Mouse (Mus musculus) MEL (cell line): ENCODE results near the gene 1700123O20Rik.

Source experiments
- CHD2 ChIP-seq: IDR thresholded peaks from 2 replicates; pipeline ENCODE4 v1.6.1; 2011; ENCODE audit warnings: low read length, improper control_type of control experiment
- CTCF ChIP-seq, 3 experiments: IDR thresholded peaks in 2 of 3; conservative IDR thresholded peaks in 1 of 3; 2 replicates each; pipeline ENCODE4 v1.5.1; 2011 to 2012; ENCODE audit warnings: low read length in 3 of 3, low read depth in 2 of 3, mild to moderate bottlenecking in 2 of 3, improper control_type of control experiment in 1 of 3, inconsistent platforms in 1 of 3, mixed read lengths in 1 of 3, moderate library complexity in 1 of 3; ENCODE audit not compliant: control insufficient read depth in 1 of 3, insufficient read depth in 1 of 3, poor library complexity in 1 of 3, severe bottlenecking in 1 of 3
- EP300 ChIP-seq, 2 experiments: IDR thresholded peaks; 2 replicates each; pipeline ENCODE4 v1.6.1; 2011; ENCODE audit warnings: improper control_type of control experiment in 2 of 2, low read length in 2 of 2, low read depth in 1 of 2, mild to moderate bottlenecking in 1 of 2
- HCFC1 ChIP-seq: IDR thresholded peaks from 2 replicates; pipeline ENCODE4 v1.6.1; 2012; ENCODE audit warnings: low read depth, mild to moderate bottlenecking, inconsistent platforms, low read length, improper control_type of control experiment, moderate library complexity
- KAT2A ChIP-seq: conservative IDR thresholded peaks from 2 replicates; pipeline ENCODE4 v1.6.1; 2012; ENCODE audit warnings: low read depth, low read length, improper control_type of control experiment, inconsistent platforms
- MAX ChIP-seq: IDR thresholded peaks from 2 replicates; pipeline ENCODE4 v1.6.1; 2011; ENCODE audit warnings: low read length, improper control_type of control experiment
- MAZ ChIP-seq: IDR thresholded peaks from 2 replicates; pipeline ENCODE4 v1.6.1; 2012; ENCODE audit warnings: low read depth, mild to moderate bottlenecking, inconsistent platforms, low read length, improper control_type of control experiment
- MEF2A ChIP-seq: IDR thresholded peaks from 2 replicates; pipeline ENCODE4 v1.6.1; 2014; ENCODE audit warnings: low read depth, mild to moderate bottlenecking, inconsistent platforms, low read length, improper control_type of control experiment; ENCODE audit not compliant: poor library complexity, insufficient replicate concordance, severe bottlenecking; ENCODE audit errors: extremely low read depth
- MYC ChIP-seq: IDR thresholded peaks from 2 replicates; pipeline ENCODE4 v1.6.1; 2011; ENCODE audit warnings: low read depth, mild to moderate bottlenecking, low read length, improper control_type of control experiment, moderate library complexity
- POLR2A ChIP-seq, 2 experiments: IDR thresholded peaks; 2 replicates each; pipeline ENCODE4 v1.6.1; 2011 to 2012; ENCODE audit warnings: low read length in 2 of 2, mild to moderate bottlenecking in 2 of 2, control low read depth in 1 of 2, improper control_type of control experiment in 1 of 2, low read depth in 1 of 2, moderate library complexity in 1 of 2; ENCODE audit not compliant: control insufficient read depth in 1 of 2, insufficient read depth in 1 of 2, poor library complexity in 1 of 2
- POLR2AphosphoS5 ChIP-seq: IDR thresholded peaks from 2 replicates; pipeline ENCODE4 v1.6.1; 2012; ENCODE audit warnings: low read depth, borderline replicate concordance, mild to moderate bottlenecking, inconsistent platforms, low read length, moderate library complexity, mixed read lengths
- SMC3 ChIP-seq: IDR thresholded peaks from 2 replicates; pipeline ENCODE4 v1.6.1; 2011; ENCODE audit warnings: low read depth, low read length, improper control_type of control experiment
- TCF12 ChIP-seq: IDR thresholded peaks from 2 replicates; pipeline ENCODE4 v1.6.1; 2014; ENCODE audit warnings: low read depth, mild to moderate bottlenecking, inconsistent platforms, low read length, improper control_type of control experiment, moderate library complexity

GRCm38 (mm10) chr14:54642224-54642944 is 43.6 kb upstream of the 1700123O20Rik start:
- TF ChIP-seq HCFC1: no peak
- TF ChIP-seq POLR2A (IDR thresholded peaks at IDR 0.05; ENCODE audit: control insufficient read depth in 1 of 2, insufficient read depth in 1 of 2, low read depth in 1 of 2, low read length in 2 of 2, poor library complexity in 1 of 2): no peak
- TF ChIP-seq CHD2: no peak
- no peak for TF ChIP-seq CTCF (IDR thresholded peaks at IDR 0.05 in 2 of 3, conservative IDR thresholded peaks at IDR 0.05 in 1 of 3; ENCODE audit: control insufficient read depth in 1 of 3, insufficient read depth in 1 of 3, low read depth in 2 of 3, low read length in 3 of 3, poor library complexity in 1 of 3, severe bottlenecking in 1 of 3)
- no peak for TF ChIP-seq MYC
- TF ChIP-seq POLR2AphosphoS5: no peak
- TF ChIP-seq MEF2A: no peak
- TF ChIP-seq EP300 (IDR thresholded peaks at IDR 0.05; ENCODE audit: low read depth in 1 of 2, low read length in 2 of 2): no peak
- TF ChIP-seq SMC3: no peak
- no peak for TF ChIP-seq KAT2A
- TF ChIP-seq TCF12: no peak
- no peak for TF ChIP-seq MAZ
- TF ChIP-seq MAX: no peak
